ENCODE assay signal across 17 mouse cellular contexts in genomic region chr2:38541101-38541500, GRCm38 (mm10). TPM values are rescaled to one million over a fixed set of nuclear protein-coding genes. Genes with fewer than 3 reads are reported as not detected.
DNase-seq lines count a peak whose midpoint lies in the region; ATAC-seq and TF ChIP-seq lines count a peak whose summit lies in the region.
"Had no signal": no experiment of that assay in that cellular context is flagged by ENCODE, and none has a peak within 500 bp of the region (broad histone marks: within the 10 kb centered on the region; RNA-seq: fewer than 3 reads in every experiment).

No protein-coding gene starts in this region.

- no peak for TF ChIP-seq CTCF in CH12.LX (conservative IDR thresholded peaks at IDR 0.05 in 1 of 2, IDR thresholded peaks at IDR 0.05 in 1 of 2; ENCODE audit: low read depth in 2 of 2, low read length in 2 of 2)
- no peak for TF ChIP-seq CTCF in thymus, adult 2 months (IDR thresholded peaks at IDR 0.05; ENCODE audit: borderline replicate concordance, control insufficient read depth, extremely low read depth, insufficient read depth, low read length, poor library complexity)

- dilution Hi-C loops in CH12.LX (cut with MboI; ENCODE audit: extremely low pct_ligation_motif_present, extremely low pct_unique_long_range_greater_than_20kb, low sequenced_read_pairs), result no loop called here

- in situ Hi-C loops in CH12.LX (cut with MboI; ENCODE audit: low pct_ligation_motif_present, low pct_unique_long_range_greater_than_20kb, low sequenced_read_pairs), result no loop called here

- TF ChIP-seq EP300 in CH12.LX (IDR thresholded peaks at IDR 0.05; ENCODE audit: low read length), result peak; percentile 94

- no peaks in the 10 kb centered on the region for H3K9me3 ChIP-seq in forebrain, embryonic 10.5 days
- H3K9me3 ChIP-seq in forebrain, embryonic 14.5 days (replicated peaks; ENCODE audit: control insufficient read depth, low read length), result no peaks in the 10 kb centered on the region
- no peaks in the 10 kb centered on the region for H3K9me3 ChIP-seq in heart, embryonic 14.5 days (ENCODE audit: control insufficient read depth, low read length)
- H3K9me3 ChIP-seq in CH12.LX (replicated peaks; ENCODE audit: low read length), result no peaks in the 10 kb centered on the region
- H3K9me3 ChIP-seq: hindbrain, embryonic 12.5 days; liver, embryonic 13.5 days; lung, embryonic 15.5 days; midbrain, embryonic 15.5 days; stomach, embryonic 15.5 days had no signal

- H3K4me1 ChIP-seq in forebrain, embryonic 10.5 days, result peaks cover 85% of the 10 kb centered on the region
- peaks cover 30% of the 10 kb centered on the region for H3K4me1 ChIP-seq in forebrain, embryonic 14.5 days (ENCODE audit: control insufficient read depth, insufficient read depth, low read length)
- peaks cover 37 to 62% of the 10 kb centered on the region in 2 experiments for H3K4me1 ChIP-seq in heart, embryonic 14.5 days (ENCODE audit: control insufficient read depth in 2 of 2, insufficient read depth in 2 of 2, low read length in 2 of 2)
- H3K4me1 ChIP-seq in CH12.LX (ENCODE audit: control insufficient read depth in 1 of 2, insufficient read depth in 2 of 2), result peaks cover 70 to 99% of the 10 kb centered on the region in 2 experiments
- peaks cover 2% of the 10 kb centered on the region for H3K4me1 ChIP-seq in thymus, adult 2 months (replicated peaks; ENCODE audit: control insufficient read depth, insufficient read depth, low read length)

- no peak overlapping the region for H3K4me2 ChIP-seq in forebrain, embryonic 14.5 days (ENCODE audit: low read length)
- H3K4me2 ChIP-seq in heart, embryonic 14.5 days (ENCODE audit: low read length), result peak overlapping the region; percentile 27; the same call in 1 of the 2 replicates
- peak overlapping the region; percentile 46 for H3K4me2 ChIP-seq in CH12.LX (ENCODE audit: insufficient read depth, low read depth, poor library complexity, severe bottlenecking)
- H3K4me2 ChIP-seq: hindbrain, embryonic 12.5 days; liver, embryonic 13.5 days; lung, embryonic 15.5 days; midbrain, embryonic 15.5 days; stomach, embryonic 15.5 days had no signal

- WGBS in forebrain, embryonic 10.5 days, result 89% methylated on average over 3 of the region's 3 CpGs
- WGBS in forebrain, embryonic 14.5 days, result 81% methylated on average over 3 of the region's 3 CpGs
- whole genome bisulfite sequencing in heart, embryonic 14.5 days, result 38% methylated on average over 3 of the region's 3 CpGs
- 76% methylated on average over 3 of the region's 3 CpGs for WGBS in thymus, adult 2 months

- no peaks in the 10 kb centered on the region for H3K36me3 ChIP-seq in forebrain, embryonic 10.5 days (replicated peaks)
- H3K36me3 ChIP-seq in forebrain, embryonic 14.5 days (ENCODE audit: control insufficient read depth, insufficient read depth, low read length), result no peaks in the 10 kb centered on the region
- no peaks in the 10 kb centered on the region for H3K36me3 ChIP-seq in heart, embryonic 14.5 days (ENCODE audit: control insufficient read depth, insufficient read depth, low read length)
- peaks cover 0 to 19% of the 10 kb centered on the region in 2 experiments for H3K36me3 ChIP-seq in CH12.LX (replicated peaks in 1 of 2; ENCODE audit: control insufficient read depth in 1 of 2, insufficient read depth in 1 of 2, low read length in 1 of 2)
- H3K36me3 ChIP-seq in thymus, adult 2 months (ENCODE audit: control insufficient read depth, insufficient read depth, low read length), result no peaks in the 10 kb centered on the region
- H3K36me3 ChIP-seq: hindbrain, embryonic 12.5 days; liver, embryonic 13.5 days; lung, embryonic 15.5 days; midbrain, embryonic 15.5 days; stomach, embryonic 15.5 days had no signal

- TF ChIP-seq POLR2A in CH12.LX (IDR thresholded peaks at IDR 0.05; ENCODE audit: low read depth, low read length), result no peak
- no peak for TF ChIP-seq POLR2A in thymus, adult 2 months (IDR thresholded peaks at IDR 0.05; ENCODE audit: control insufficient read depth, extremely low read depth, insufficient read depth, low read length, poor library complexity)

- peaks cover 7% of the 10 kb centered on the region for H3K79me2 ChIP-seq in CH12.LX (replicated peaks; ENCODE audit: control insufficient read depth, extremely low read depth, insufficient read depth, poor library complexity, severe bottlenecking)

- no peak overlapping the region for H3K4me3 ChIP-seq in forebrain, embryonic 10.5 days
- no peak overlapping the region for H3K4me3 ChIP-seq in forebrain, embryonic 14.5 days (ENCODE audit: low read depth, low read length)
- no peak overlapping the region for H3K4me3 ChIP-seq in heart, embryonic 14.5 days (ENCODE audit: control insufficient read depth in 1 of 2, insufficient read depth in 1 of 2, low read depth in 1 of 2, low read length in 2 of 2)
- H3K4me3 ChIP-seq in CH12.LX (replicated peaks in 1 of 3; ENCODE audit: low read depth in 2 of 3, low read length in 2 of 3, poor library complexity in 1 of 3), result no peak overlapping the region
- H3K4me3 ChIP-seq in thymus, adult 2 months (ENCODE audit: control insufficient read depth, insufficient read depth, low read length), result no peak overlapping the region
- H3K4me3 ChIP-seq: erythroblast, embryonic 14.5 days; hindbrain, embryonic 12.5 days; liver, embryonic 13.5 days; lung, embryonic 15.5 days; midbrain, embryonic 15.5 days; stomach, embryonic 15.5 days had no signal

- peak; percentile 9 for TF ChIP-seq RAD21 in CH12.LX (IDR thresholded peaks at IDR 0.05; ENCODE audit: low read depth, low read length)

- no peak overlapping the region for H3K9ac ChIP-seq in forebrain, embryonic 14.5 days (ENCODE audit: low read length)
- H3K9ac ChIP-seq in heart, embryonic 14.5 days (ENCODE audit: low read length), result peak overlapping the region; percentile 21; the same call in 1 of the 2 replicates
- peak overlapping the region; percentile 8; the same call in 1 of the 2 replicates for H3K9ac ChIP-seq in CH12.LX (ENCODE audit: insufficient read depth, low read depth)
- H3K9ac ChIP-seq: hindbrain, embryonic 12.5 days; liver, embryonic 13.5 days; lung, embryonic 15.5 days; midbrain, embryonic 15.5 days; stomach, embryonic 15.5 days had no signal

- ATAC-seq in forebrain, embryonic 14.5 days, result no peak
- ATAC-seq in heart, embryonic 14.5 days (ENCODE audit: insufficient number of reproducible peaks, insufficient read depth, low FRiP score, low read depth), result peak; percentile 51
- ATAC-seq: midbrain, embryonic 15.5 days had no signal

- H3K27ac ChIP-seq in forebrain, embryonic 10.5 days, result peak overlapping the region; percentile 56
- H3K27ac ChIP-seq in forebrain, embryonic 14.5 days (ENCODE audit: low read depth, low read length), result no peak overlapping the region
- peak overlapping the region; percentile 3 to 63; a peak in 3 of 4 replicates for H3K27ac ChIP-seq in heart, embryonic 14.5 days (replicated peaks in 1 of 2; ENCODE audit: control insufficient read depth in 1 of 2, insufficient read depth in 1 of 2, low read depth in 2 of 2, low read length in 2 of 2)
- peak overlapping the region; percentile 85 for H3K27ac ChIP-seq in CH12.LX (ENCODE audit: insufficient read depth, low read depth)
- H3K27ac ChIP-seq in thymus, adult 2 months (ENCODE audit: control insufficient read depth, insufficient read depth, low read length), result no peak overlapping the region
- H3K27ac ChIP-seq: liver, embryonic 13.5 days; lung, embryonic 15.5 days; midbrain, embryonic 15.5 days; stomach, embryonic 15.5 days had no signal

- DNase-seq in forebrain, embryonic 10.5 days (ENCODE audit: extremely low spot score, low spot score), result no peak
- no peak for DNase-seq in forebrain, embryonic 14.5 days (ENCODE audit: low spot score)
- DNase-seq in heart, adult 8-10 months (ENCODE audit: low spot score), result no peak
- peak; percentile 74 for DNase-seq in CH12.LX (ENCODE audit: extremely low read depth)
- peak; percentile 82 for DNase-seq in cerebellum, adult 9-11 months
- no peak for DNase-seq in frontal cortex, postnatal 25 days (ENCODE audit: low spot score in 2 of 2)
- no peak for DNase-seq in thymus, adult 2 months
- DNase-seq: adrenal gland, adult 2 months; gastrocnemius, postnatal 14 days; left cerebral cortex, postnatal 4 days; liver, embryonic 13.5 days had no signal

- H3K27me3 ChIP-seq in forebrain, embryonic 10.5 days (ENCODE audit: poor library complexity, severe bottlenecking), result no peaks in the 10 kb centered on the region
- H3K27me3 ChIP-seq in forebrain, embryonic 14.5 days (replicated peaks; ENCODE audit: control insufficient read depth, insufficient read depth, low read length), result no peaks in the 10 kb centered on the region
- no peaks in the 10 kb centered on the region for H3K27me3 ChIP-seq in heart, embryonic 14.5 days (ENCODE audit: control insufficient read depth, insufficient read depth, low read length)
- no peaks in the 10 kb centered on the region for H3K27me3 ChIP-seq in CH12.LX (replicated peaks)
- H3K27me3 ChIP-seq in thymus, adult 2 months (ENCODE audit: control insufficient read depth, insufficient read depth, low read length), result no peaks in the 10 kb centered on the region
- H3K27me3 ChIP-seq: hindbrain, embryonic 12.5 days; liver, embryonic 13.5 days; lung, embryonic 15.5 days; midbrain, embryonic 15.5 days; stomach, embryonic 15.5 days had no signal

TF ChIP-seq in CH12.LX, 34 proteins besides CTCF, POLR2A, EP300 and RAD21 (continues in another document):
- TF ChIP-seq USF1 (IDR thresholded peaks at IDR 0.05; ENCODE audit: low read depth, low read length) (no peak), CHD1 (IDR thresholded peaks at IDR 0.05; ENCODE audit: low read depth, low read length) (no peak), CHD2 (IDR thresholded peaks at IDR 0.05; ENCODE audit: low read length) (peak; percentile 79), MEF2A (IDR thresholded peaks at IDR 0.05; ENCODE audit: borderline replicate concordance, low read depth, low read length) (peak; percentile 100), MAFK (IDR thresholded peaks at IDR 0.05; ENCODE audit: insufficient replicate concordance, low read length) (peak; percentile 41; the same call in 1 of the 2 replicates), GABPA (IDR thresholded peaks at IDR 0.05; ENCODE audit: insufficient replicate concordance, low read depth, low read length) (no peak), ELF1 (IDR thresholded peaks at IDR 0.05; ENCODE audit: low read depth, low read length) (0 out of 2 replicates have a peak, but pooled peaks have one; percentile 20), RCOR1 (conservative IDR thresholded peaks at IDR 0.05; ENCODE audit: low read depth, low read length) (peak; percentile 70; the same call in 1 of the 2 replicates), ETS1 (conservative IDR thresholded peaks at IDR 0.05; ENCODE audit: low read depth, low read length) (peak; percentile 92)

RNA-seq across cellular contexts. Expression of gene Nek6, which starts 29.7 kb away (rescaled TPM):
- polyA plus RNA-seq in forebrain, embryonic 10.5 days (2016; fragmentation: Nextera tagmentation; extraction: Ambion mirVana), result 120 and 134 TPM in 2 replicates
- polyA plus RNA-seq in forebrain, embryonic 14.5 days (2014; fragmentation: Nextera tagmentation; extraction: Ambion mirVana), result 95.1 and 96.7 TPM in 2 replicates
- 57.7 and 69.7 TPM in 2 replicates for polyA plus RNA-seq in heart, embryonic 14.5 days (2014; fragmentation: Nextera tagmentation; extraction: Ambion mirVana)
- total RNA-seq in heart, adult 8-10 months (2022), result 1 to 10 TPM; 2.3 to 5.0 (median 2.7) TPM
- total RNA-seq in CH12.LX (2012; rRNA removed) (30.5 and 39.9 TPM in 2 replicates), CH12.LX (2014; rRNA removed) (27.5 and 31.0 TPM in 2 replicates)
- 36.7 and 44.7 TPM in 2 replicates for polyA plus RNA-seq in CH12.LX (2012; ENCODE audit: insufficient read length, low read depth)
- 12.4 and 17.2 TPM in 2 replicates for polyA plus RNA-seq in thymus, adult 2 months (2012; rRNA removed)

Comparison
In these comparisons a context has a peak if more than half of its experiments do, and no peak if none do; other contexts are left out.
1. H3K27ac ChIP-seq: peak in forebrain, embryonic 10.5 days (single experiment), heart, embryonic 14.5 days (2 of 2) and CH12.LX (single experiment); none in forebrain, embryonic 14.5 days (single experiment) and thymus, adult 2 months (single experiment).
2. DNase-seq: peak in CH12.LX (single experiment) and cerebellum, adult 9-11 months (single experiment); none in forebrain, embryonic 10.5 days (single experiment), forebrain, embryonic 14.5 days (single experiment), heart, adult 8-10 months (single experiment), frontal cortex, postnatal 25 days (0 of 2) and thymus, adult 2 months (single experiment).